In genomic region chr11:4737682-4738081, GRCm38 (mm10) we compare ENCODE assay signal across 13 mouse cellular contexts. TPM values are rescaled to one million over a fixed set of nuclear protein-coding genes. Genes with fewer than 3 reads are reported as not detected.
A peak's percentile ranks its signal among the peaks of the same experiment; 100 is the strongest.
DNase-seq lines count a peak whose midpoint lies in the region; ATAC-seq and TF ChIP-seq lines count a peak whose summit lies in the region.
"Had no signal": no experiment of that assay in that cellular context is flagged by ENCODE, and none has a peak within 500 bp of the region (broad histone marks: within the 10 kb centered on the region; RNA-seq: fewer than 3 reads in every experiment).

No protein-coding gene starts in this region.

- WGBS in hindbrain, embryonic 11.5 days, result 78% methylated on average over 10 of the region's 10 CpGs
- WGBS in hindbrain, embryonic 14.5 days, result 71% methylated on average over 10 of the region's 10 CpGs
- 77% methylated on average over 10 of the region's 10 CpGs for WGBS in lung, adult 2 months

- no peak for TF ChIP-seq POLR2A in lung, adult 2 months (IDR thresholded peaks at IDR 0.05; ENCODE audit: borderline replicate concordance, extremely low read depth, low read depth, low read length)

- 0 out of 2 replicates have a peak overlapping the region, but pooled peaks have one; percentile 11 for H3K9ac ChIP-seq in hindbrain, embryonic 11.5 days (ENCODE audit: low read depth, low read length)
- H3K9ac ChIP-seq in hindbrain, embryonic 14.5 days, result no peak overlapping the region
- H3K9ac ChIP-seq: stomach, embryonic 15.5 days had no signal

- H3K27me3 ChIP-seq in hindbrain, embryonic 11.5 days (ENCODE audit: control insufficient read depth, insufficient read depth, low read length), result peaks cover 2% of the 10 kb centered on the region; the same call in 1 of the 2 replicates
- H3K27me3 ChIP-seq in hindbrain, embryonic 14.5 days (ENCODE audit: control insufficient read depth, insufficient read depth, low read length), result no peaks in the 10 kb centered on the region

- H3K9me3 ChIP-seq in hindbrain, embryonic 11.5 days (ENCODE audit: control insufficient read depth, low read length), result no peaks in the 10 kb centered on the region
- H3K9me3 ChIP-seq in hindbrain, embryonic 14.5 days (ENCODE audit: control insufficient read depth, low read length), result no peaks in the 10 kb centered on the region
- H3K9me3 ChIP-seq: stomach, embryonic 15.5 days had no signal

- no peak overlapping the region for H3K27ac ChIP-seq in hindbrain, embryonic 11.5 days (ENCODE audit: low read depth, low read length)
- no peak overlapping the region for H3K27ac ChIP-seq in hindbrain, embryonic 14.5 days
- H3K27ac ChIP-seq: left cerebral cortex, adult 2 months; stomach, embryonic 15.5 days had no signal

- H3K36me3 ChIP-seq in hindbrain, embryonic 11.5 days (ENCODE audit: control insufficient read depth, insufficient read depth, low read length), result no peaks in the 10 kb centered on the region; the same call in 1 of the 2 replicates
- no peaks in the 10 kb centered on the region; the same call in 1 of the 2 replicates for H3K36me3 ChIP-seq in hindbrain, embryonic 14.5 days (replicated peaks; ENCODE audit: control insufficient read depth, insufficient read depth)
- H3K36me3 ChIP-seq: stomach, embryonic 15.5 days had no signal

- no peak overlapping the region for H3K4me3 ChIP-seq in hindbrain, embryonic 11.5 days (ENCODE audit: low read depth, low read length)
- H3K4me3 ChIP-seq in hindbrain, embryonic 14.5 days (replicated peaks; ENCODE audit: low read length), result no peak overlapping the region
- no peak overlapping the region for H3K4me3 ChIP-seq in lung, adult 2 months (replicated peaks; ENCODE audit: extremely low read depth, low read depth, low read length)
- H3K4me3 ChIP-seq: left cerebral cortex, adult 2 months; stomach, embryonic 15.5 days had no signal

- no peak for DNase-seq in hindbrain, embryonic 11.5 days (ENCODE audit: low spot score)
- no peak for DNase-seq in hindbrain, embryonic 14.5 days (ENCODE audit: low spot score)
- peak; percentile 40 for DNase-seq in right cerebral cortex, postnatal 14 days
- DNase-seq in right cerebral cortex, postnatal 25 days, result no peak
- peak; percentile 82 to 91 for DNase-seq in cerebellum, postnatal 10 days
- no peak for DNase-seq in lung, adult 2 months
- DNase-seq in natural killer cell, adult 2 months (ENCODE audit: low spot score in 2 of 2), result no peak
- DNase-seq: kidney, postnatal 10 days; lung, postnatal 4 days; thymus, postnatal 25 days had no signal

- TF ChIP-seq CTCF in lung, adult 2 months (IDR thresholded peaks at IDR 0.05; ENCODE audit: insufficient read depth, low read length), result no peak

- no peaks in the 10 kb centered on the region; the same call in 1 of the 2 replicates for H3K4me1 ChIP-seq in hindbrain, embryonic 11.5 days (replicated peaks; ENCODE audit: control insufficient read depth, insufficient read depth, low read length)
- H3K4me1 ChIP-seq in hindbrain, embryonic 14.5 days (replicated peaks; ENCODE audit: control insufficient read depth, insufficient read depth, low read length), result no peaks in the 10 kb centered on the region
- no peaks in the 10 kb centered on the region for H3K4me1 ChIP-seq in lung, adult 2 months (ENCODE audit: control insufficient read depth, insufficient read depth, low read length)

- ATAC-seq in hindbrain, embryonic 11.5 days (ENCODE audit: low FRiP score), result no peak
- ATAC-seq in hindbrain, embryonic 14.5 days (ENCODE audit: low FRiP score), result no peak

- H3K4me2 ChIP-seq in hindbrain, embryonic 11.5 days (replicated peaks; ENCODE audit: low read depth, low read length), result no peak overlapping the region
- no peak overlapping the region for H3K4me2 ChIP-seq in hindbrain, embryonic 14.5 days (replicated peaks)
- H3K4me2 ChIP-seq: stomach, embryonic 15.5 days had no signal

RNA-seq across cellular contexts. Expression of gene Cabp7, which starts 8.9 kb away (rescaled TPM):
- polyA plus RNA-seq in hindbrain, embryonic 11.5 days (2014; fragmentation: Nextera tagmentation; extraction: Ambion mirVana), result 0.90 and 1.0 TPM in 2 replicates
- polyA plus RNA-seq in hindbrain, embryonic 14.5 days (2014; fragmentation: Nextera tagmentation; extraction: Ambion mirVana), result 2.2 and 2.5 TPM in 2 replicates
- polyA plus RNA-seq in lung, adult 2 months (2012; rRNA removed), result 0.25 TPM in 1 of 2 replicates, not detected in the other
- polyA plus RNA-seq: liver, adult 2 months had no signal

RNA-seq across cellular contexts. Expression of gene Zmat5, which starts 33.2 kb away (rescaled TPM):
- 80.8 and 82.6 TPM in 2 replicates for polyA plus RNA-seq in hindbrain, embryonic 11.5 days (2014; fragmentation: Nextera tagmentation; extraction: Ambion mirVana)
- 57.3 and 58.3 TPM in 2 replicates for polyA plus RNA-seq in hindbrain, embryonic 14.5 days (2014; fragmentation: Nextera tagmentation; extraction: Ambion mirVana)
- polyA plus RNA-seq in lung, adult 2 months (2012; rRNA removed), result 51.4 and 55.1 TPM in 2 replicates

RNA-seq across cellular contexts. Expression of gene Uqcr10, which starts 33.5 kb away (rescaled TPM):
- 533 and 550 TPM in 2 replicates for polyA plus RNA-seq in hindbrain, embryonic 11.5 days (2014; fragmentation: Nextera tagmentation; extraction: Ambion mirVana)
- polyA plus RNA-seq in hindbrain, embryonic 14.5 days (2014; fragmentation: Nextera tagmentation; extraction: Ambion mirVana), result 603 and 721 TPM in 2 replicates
- polyA plus RNA-seq in lung, adult 2 months (2012; rRNA removed), result 460 and 481 TPM in 2 replicates

Comparison
In these comparisons a context has a peak if more than half of its experiments do, and no peak if none do; other contexts are left out.
1. DNase-seq: peak in right cerebral cortex, postnatal 14 days (single experiment) and cerebellum, postnatal 10 days (2 of 2); none in hindbrain, embryonic 11.5 days (single experiment), hindbrain, embryonic 14.5 days (single experiment), right cerebral cortex, postnatal 25 days (single experiment), lung, adult 2 months (single experiment) and natural killer cell, adult 2 months (0 of 2).